12 mouse cellular contexts compared by ENCODE assay signal in the genomic region with DNA sequence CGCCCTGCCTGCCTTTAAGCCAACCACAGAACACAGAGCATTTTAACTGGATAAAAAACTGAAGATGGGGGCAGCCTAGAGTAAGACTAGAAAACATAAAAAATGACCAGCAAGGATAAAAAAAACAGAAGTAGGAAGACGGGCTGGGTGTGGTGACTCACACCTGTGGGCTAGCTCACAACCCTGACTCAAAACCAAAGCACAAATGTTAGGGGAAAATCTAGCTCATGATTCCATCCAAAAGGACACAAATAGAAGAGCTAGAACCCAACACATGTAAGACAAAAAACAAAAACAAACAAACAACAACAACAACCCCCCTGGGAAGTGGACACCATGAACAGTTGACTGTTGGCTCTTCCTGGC.
"Had no signal": no experiment of that assay in that cellular context is flagged by ENCODE, and none has a peak within 500 bp of the region (broad histone marks: within the 10 kb centered on the region; RNA-seq: fewer than 3 reads in every experiment).

No protein-coding gene starts in this region.

- H3K4me2 ChIP-seq: limb, embryonic 12.5 days; limb, embryonic 15.5 days; liver, embryonic 11.5 days; lung, embryonic 14.5 days; midbrain, embryonic 13.5 days; neural tube, embryonic 13.5 days had no signal

- ATAC-seq: liver, postnatal 0 days; midbrain, embryonic 13.5 days; midbrain, embryonic 16.5 days had no signal

- H3K4me3 ChIP-seq: limb, embryonic 12.5 days; limb, embryonic 15.5 days; megakaryocyte, embryonic 14.5 days; midbrain, embryonic 10.5 days; midbrain, embryonic 13.5 days; myocyte; neural tube, embryonic 13.5 days had no signal

- H3K9ac ChIP-seq: limb, embryonic 12.5 days; limb, embryonic 15.5 days; liver, embryonic 14.5 days; liver, postnatal 0 days; lung, embryonic 14.5 days; midbrain, embryonic 13.5 days; neural tube, embryonic 13.5 days had no signal

- H3K36me3 ChIP-seq: midbrain, embryonic 10.5 days had no signal

- H3K27me3 ChIP-seq: limb, embryonic 12.5 days; limb, embryonic 15.5 days; midbrain, embryonic 13.5 days; neural tube, embryonic 13.5 days had no signal

- H3K27ac ChIP-seq: limb, embryonic 12.5 days; limb, embryonic 15.5 days; liver, embryonic 14.5 days; midbrain, embryonic 10.5 days; midbrain, embryonic 13.5 days; neural tube, embryonic 13.5 days had no signal

- H3K9me3 ChIP-seq: limb, embryonic 12.5 days; limb, embryonic 15.5 days; megakaryocyte, embryonic 14.5 days; midbrain, embryonic 10.5 days; midbrain, embryonic 13.5 days; neural tube, embryonic 13.5 days had no signal
